Mouse (Mus musculus) liver, embryonic 13.5 days (tissue): ENCODE measurements around the gene Abhd5. TPM values are rescaled to one million over a fixed set of nuclear protein-coding genes. Genes with fewer than 3 reads are reported as not detected.

Experiments
- polyA plus RNA-seq: library from polyadenylated mRNA; unstranded; fragments of >200 nt; fragmentation: Nextera tagmentation; extraction: Ambion mirVana; gene quantifications from 2 replicates; pipeline ENCODE4 v1.2.1, GENCODE M21; 2015

Gene Abhd5
- polyA plus RNA-seq, 1 experiment from 2014 or later = 21.4 TPM

Other genes with a start within 250 kb of the Abhd5 start
- 14.6 and 21.8 TPM in 2 replicates for gene Snrk, start 234.3 kb upstream of the Abhd5 start, polyA plus RNA-seq
- gene Ano10, start 57.2 kb upstream of the Abhd5 start, polyA plus RNA-seq = 10.8 and 10.9 TPM in 2 replicates